Mouse (Mus musculus) spleen, embryonic (tissue): ENCODE measurements around the gene Arhgap8.

Experiments
- CTCF ChIA-PET: fragments of 350-600 bp; sonication (Branson Sonifier 250); formaldehyde crosslinking; loops from one replicate; lab custom pipeline; 2022; lab: Charles Lee

Gene Arhgap8

DNA sequence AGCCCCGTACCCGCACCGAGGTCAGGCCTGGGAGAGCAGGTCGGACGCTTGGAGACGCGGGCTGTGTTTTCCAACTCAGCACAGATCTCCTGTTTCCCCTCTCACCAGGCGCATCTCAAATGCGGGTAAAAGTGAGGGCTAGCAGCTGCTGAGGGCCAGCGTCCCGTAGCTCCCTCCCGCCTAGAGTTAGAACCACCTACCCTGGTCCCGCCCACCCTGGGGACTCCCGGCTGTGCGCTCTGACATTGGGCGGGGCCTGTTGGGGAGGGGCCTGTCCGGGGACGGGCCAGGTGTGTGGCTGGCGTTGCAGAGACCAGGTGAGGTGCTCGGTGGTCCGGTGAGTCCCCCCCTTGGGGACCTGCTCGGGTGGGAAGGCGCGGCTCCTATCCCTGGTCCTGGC, at the start of gene Arhgap8:
Gene Arhgap8, plus strand, starts transcription at position 262 of the 400 bp plus-strand sequence.
- CTCF ChIA-PET = no interaction called here

DNA sequence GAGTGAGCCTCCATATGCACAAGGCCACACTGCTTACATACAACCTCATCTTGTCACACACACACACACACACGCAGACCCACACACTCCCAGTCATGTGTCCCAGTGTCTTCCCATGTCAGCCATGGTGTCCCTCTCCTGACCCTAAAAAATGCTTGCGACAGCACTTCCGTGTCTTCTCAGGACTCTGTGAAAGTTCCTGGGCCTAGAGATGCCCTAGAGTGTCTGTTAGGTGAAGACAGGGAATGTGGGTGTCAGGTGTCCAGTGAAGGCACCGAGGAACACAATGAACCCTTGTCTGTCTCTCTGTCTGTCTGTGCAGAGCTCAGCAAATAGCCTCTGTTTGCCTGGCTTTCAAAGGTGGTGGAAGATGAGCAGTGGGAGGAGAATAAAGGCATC, 49.2 kb upstream of the Arhgap8 start:
- CTCF ChIA-PET = no interaction called here

DNA sequence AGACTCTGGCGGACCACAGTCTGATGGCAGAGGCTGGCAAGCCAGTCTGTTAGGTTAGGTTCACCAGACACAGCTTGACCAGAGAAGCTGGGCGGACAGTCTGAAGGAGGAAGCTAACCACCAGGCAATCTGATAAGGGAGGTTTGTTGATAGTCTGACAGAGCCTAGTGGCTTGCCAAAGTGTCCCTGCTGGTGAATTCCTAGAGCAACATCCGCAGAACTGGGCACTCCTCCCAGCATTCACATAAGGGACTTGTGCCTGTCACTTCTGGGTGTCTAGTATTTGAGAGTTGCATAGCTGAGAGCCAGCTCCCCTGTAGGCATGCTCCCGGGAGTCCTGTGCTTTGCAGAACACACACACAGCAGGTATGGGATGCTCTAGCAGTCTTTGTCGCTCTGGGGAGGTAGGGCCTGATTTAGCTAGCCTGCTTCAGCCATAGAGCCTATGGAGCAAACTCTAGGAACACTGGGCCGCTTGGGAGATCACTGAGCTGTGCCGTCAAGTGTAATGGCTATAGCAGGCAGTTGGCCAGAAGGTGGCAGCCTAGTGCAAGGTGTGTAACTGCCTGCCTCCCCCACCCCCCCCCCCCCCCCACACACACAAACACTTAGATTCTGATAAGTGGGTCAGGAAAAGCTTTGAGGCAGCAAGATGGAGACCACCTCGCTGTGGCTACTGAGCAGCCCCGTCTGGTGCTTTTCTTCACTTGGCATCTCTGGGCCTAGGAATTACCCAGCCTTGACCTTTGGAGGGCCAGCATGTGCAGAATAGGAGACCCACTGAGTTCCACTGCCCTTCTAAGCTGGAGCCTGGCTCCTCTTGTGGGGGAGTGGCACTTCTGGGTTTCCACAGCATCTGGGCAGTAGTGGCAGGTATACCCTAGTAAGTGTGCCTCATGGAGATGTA, 48.2 kb upstream of the Arhgap8 start:
- CTCF ChIA-PET = interaction anchor here (0.5 to 5.1 kb wide), 5 partner anchors 17 to 983 kb away, joined by 3 to 18 read pairs (median 4); no protein-coding TSS in a partner anchor

DNA sequence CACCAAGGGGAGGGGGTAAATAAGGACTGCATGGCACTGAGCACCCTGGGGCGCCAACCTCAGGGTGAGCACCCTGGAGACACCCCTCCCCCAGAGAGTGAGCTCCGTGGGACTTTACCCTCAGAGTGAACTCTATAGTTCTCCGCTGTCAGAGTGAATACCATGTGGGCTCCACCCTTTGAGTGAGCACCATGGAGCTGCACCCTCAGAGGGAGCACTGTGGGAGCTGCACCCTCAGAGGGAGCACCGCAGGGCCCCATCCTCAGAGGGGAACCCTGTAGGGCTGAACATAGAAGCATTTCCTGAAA, 47.6 kb upstream of the Arhgap8 start:
- CTCF ChIA-PET = interaction anchor here (0.6 to 5.1 kb wide), 3 partner anchors 18 to 36 kb away, joined by 3 to 18 read pairs (median 4); no protein-coding TSS in a partner anchor

DNA sequence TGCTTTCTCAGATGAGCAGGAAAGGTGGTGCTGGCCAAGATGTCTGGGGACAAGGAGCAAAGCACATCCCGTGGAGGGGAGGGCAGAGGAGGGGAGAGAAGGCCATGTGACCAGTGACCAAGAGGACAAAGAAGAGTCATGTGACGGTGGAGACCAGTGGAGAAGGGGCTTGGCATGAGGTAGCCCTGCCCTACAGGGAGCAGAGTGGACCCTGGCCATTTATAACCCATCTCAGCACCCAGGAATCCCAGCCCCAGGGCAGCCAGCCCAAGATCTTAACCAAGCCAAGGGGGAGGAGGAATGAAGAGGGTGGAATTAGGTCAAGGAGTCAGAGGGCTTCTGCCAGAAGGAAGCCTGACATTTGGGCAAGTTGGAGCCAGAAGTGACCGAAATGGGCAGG, 47.2 kb upstream of the Arhgap8 start:
- CTCF ChIA-PET = interaction anchor here (0.7 to 5.1 kb wide), 2 partner anchors 29 to 41 kb away, joined by 3 to 18 read pairs; no protein-coding TSS in a partner anchor

DNA sequence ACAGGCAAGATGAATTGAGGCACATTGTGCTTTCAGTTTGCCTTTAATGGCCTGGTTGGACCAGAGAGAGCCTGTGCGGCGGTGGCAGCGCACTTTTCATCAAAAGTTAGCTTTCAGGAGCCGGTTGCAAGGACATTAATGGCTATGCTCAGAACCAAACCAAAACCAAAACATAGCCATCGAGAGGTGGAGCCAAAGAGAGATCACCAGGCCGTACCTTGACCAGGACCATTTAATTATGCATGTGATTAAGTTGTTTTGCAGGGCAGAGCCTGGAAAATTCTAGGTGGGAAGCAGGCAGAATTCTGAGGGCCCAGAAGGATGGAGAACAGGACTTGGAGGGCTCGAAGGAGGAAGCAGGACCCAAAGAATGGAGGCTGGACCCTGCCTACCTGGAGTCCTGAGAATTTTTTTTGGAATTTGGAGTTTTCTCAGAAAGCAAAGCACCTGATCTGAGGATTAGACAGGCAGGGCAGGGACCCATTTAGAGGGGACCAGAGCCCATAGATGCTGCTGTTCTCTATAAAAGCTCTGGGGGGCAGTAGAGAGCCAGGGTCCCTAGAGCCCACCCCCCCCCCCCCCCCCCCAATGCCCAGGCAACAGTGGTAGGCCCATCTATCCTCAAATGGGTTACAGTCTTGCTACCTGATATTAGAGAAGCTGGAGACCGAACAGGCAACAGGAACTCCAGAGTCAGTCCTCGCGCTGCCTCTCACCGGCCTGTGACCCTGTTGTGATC, 45.4 kb upstream of the Arhgap8 start:
- CTCF ChIA-PET = interaction anchor here (0.6 to 5.1 kb wide), 5 partner anchors 10 to 1368 kb away, joined by 3 to 18 read pairs (median 8); no protein-coding TSS in a partner anchor

DNA sequence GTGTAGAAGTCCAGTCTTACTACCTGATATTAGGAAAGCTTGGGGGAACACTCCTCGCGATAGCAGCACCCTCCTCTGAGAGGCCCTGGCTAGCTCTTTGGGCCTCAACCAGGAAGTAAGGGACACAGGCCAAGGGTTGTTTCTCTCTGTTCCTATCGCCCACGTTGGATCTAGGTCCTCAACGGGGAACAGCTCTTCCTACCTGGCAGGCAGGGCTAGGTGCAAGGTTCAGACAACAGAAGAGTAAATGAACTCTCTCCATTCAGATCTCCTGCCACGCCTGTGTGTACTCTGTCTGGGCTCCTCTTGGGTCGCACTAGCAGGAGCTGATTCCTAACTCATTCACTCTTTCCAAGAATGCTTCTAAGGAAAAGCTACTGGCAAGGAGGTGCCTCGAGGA, 44.5 kb upstream of the Arhgap8 start:
- CTCF ChIA-PET = interaction anchor here (0.5 to 5.1 kb wide), 5 partner anchors 9 to 1573 kb away, joined by 3 to 18 read pairs (median 3); no protein-coding TSS in a partner anchor

DNA sequence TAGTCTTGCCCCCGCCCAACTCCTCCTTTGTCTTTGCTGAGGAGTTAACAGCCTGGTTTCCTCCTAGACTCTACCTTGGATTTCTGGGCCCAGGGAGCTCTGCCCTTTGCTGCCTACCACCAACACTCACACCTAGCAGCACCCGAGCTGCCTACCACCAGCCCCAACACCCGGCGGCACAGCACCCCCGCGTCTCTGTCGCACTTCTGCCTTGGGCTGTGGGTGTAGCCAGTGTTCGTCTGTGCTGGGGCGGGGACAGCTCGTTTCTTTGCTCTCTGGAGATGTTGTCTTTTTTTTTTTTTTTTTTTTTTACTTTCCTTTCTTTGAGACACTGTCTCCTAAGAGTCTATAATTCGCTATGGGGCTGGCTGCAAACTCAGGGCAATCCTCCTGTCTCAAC, 41.9 kb upstream of the Arhgap8 start:
- CTCF ChIA-PET = interaction anchor here (0.6 to 1.0 kb wide), 6 partner anchors 14 to 1714 kb away, joined by 3 to 13 read pairs (median 5); no protein-coding TSS in a partner anchor

DNA sequence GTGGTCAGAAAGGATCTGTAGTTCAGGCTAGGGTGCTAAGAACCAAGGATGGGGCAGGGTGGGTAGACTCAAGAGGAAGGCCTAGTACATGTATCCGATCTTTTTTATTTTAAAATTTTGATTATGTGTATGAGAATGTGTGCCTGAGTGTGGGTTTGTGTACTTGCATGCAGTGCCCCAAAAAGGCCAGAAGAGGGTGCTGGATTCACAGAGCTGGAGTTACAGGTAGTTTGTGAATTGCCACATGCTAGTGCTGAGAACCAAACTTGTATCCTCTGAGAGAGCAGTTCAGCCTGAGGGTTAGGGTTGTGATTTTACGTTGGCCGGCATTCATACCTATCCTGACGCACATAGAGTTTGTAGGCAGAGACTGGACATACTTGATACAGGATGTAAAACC, 40.8 kb upstream of the Arhgap8 start:
- CTCF ChIA-PET = interaction anchor here (0.9 to 1.1 kb wide), 3 partner anchors 13 to 40 kb away, joined by 3 read pairs; no protein-coding TSS in a partner anchor

DNA sequence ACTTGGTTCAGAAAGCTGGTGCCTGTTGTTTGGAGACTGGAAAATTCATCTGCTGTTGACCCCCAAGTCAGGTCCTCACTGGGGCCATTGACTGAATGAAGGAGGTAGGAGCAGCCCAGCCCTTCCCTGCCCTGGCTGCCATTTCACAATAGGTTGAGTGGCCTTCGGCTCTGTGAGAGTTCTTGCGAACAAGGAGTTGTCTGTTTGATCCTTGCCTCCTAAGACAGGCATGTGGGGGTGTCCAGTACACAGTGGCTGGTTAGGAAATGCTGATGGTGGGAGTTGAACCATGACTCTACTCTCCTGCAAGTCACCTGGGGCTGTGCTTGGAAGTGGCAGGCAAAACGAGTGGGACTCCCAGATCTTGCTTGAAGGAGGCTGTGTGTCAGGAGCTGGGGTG, 40.1 kb upstream of the Arhgap8 start:
- CTCF ChIA-PET = interaction anchor here (0.9 to 1.1 kb wide), 3 partner anchors 13 to 39 kb away, joined by 3 read pairs; no protein-coding TSS in a partner anchor

DNA sequence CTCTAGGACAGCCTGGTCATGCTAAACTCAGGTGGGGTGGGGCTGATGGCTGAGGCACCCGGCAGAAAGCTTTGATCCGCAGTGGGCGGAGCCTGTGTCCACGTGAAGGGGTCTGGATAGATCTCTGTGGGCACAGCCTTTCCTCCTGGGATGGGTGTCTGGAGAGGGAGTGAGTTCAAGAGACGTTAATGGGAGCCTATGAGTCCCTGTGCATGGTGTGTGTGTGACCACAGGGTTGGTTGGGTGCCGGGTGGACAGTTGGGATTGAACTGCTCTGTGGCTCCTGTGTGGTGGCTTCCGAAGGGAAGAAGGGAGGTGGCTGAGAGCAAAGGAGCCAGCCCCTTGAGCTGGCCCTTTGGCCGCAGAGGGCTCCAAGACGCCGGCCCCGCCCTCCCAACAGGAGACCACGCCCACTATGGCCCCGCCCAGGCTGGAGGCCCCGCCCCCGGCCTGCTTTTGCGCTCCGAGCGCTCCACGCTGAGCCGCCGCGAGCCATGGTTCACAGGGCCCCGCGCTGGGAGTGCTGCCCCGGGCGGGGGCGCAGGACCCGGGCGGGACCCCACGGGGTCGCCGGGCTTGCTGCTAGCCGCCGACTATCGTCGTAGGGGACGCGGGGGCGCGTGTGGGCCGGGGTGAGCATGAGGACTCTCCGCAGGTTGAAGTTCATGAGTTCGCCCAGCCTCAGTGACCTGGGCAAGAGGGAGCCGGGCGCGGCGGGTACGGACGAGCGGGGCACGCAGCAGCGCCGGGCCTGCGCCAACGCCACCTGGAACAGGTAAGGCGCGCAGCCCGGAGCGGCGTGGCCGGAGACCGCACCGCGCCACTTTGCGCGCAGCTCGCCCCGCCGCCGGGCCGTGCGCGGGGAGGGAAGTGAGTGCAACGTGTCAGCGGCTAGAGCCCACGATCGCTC, 39.1 kb upstream of the Arhgap8 start:
- CTCF ChIA-PET = no interaction called here

DNA sequence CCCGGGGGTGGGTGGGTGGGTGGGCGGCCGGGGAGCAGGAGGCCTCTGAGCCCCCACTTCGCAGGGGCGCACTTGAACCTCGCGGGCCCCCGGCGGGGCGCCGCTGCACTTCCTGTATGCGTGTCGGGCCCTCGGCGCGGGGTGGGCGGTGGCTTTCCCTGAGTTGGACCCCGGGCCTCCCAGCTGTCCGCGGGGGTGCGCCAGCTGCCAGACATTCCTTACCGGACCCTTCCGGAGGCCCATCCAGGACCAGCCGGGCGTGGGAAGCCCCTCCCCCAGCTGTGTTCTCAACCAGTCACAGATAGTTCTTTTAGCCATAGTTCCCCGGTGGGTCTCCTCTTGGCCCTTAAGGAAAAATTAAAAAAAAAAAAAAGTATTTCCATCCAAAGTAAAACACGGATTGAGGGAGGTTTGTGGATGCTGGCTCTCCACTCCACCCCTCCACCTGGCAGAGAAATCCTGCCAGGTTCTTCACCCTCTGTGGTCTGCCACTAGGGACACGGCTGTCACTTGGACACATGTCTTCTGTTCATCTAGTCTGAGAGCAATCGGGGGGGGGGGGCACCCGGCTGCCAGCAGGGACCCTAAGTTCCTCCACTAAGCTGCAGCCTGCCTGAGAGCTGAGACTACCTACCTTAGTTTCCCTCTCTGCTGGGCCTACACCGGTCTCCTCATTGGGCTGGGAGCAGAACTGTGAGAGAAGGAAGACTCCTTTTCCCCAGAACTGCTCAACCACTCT, 38.2 kb upstream of the Arhgap8 start:
- CTCF ChIA-PET = interaction anchor here (0.6 to 0.7 kb wide), 2 partner anchors 19 to 1181 kb away, joined by 3 to 7 read pairs; no protein-coding TSS in a partner anchor

DNA sequence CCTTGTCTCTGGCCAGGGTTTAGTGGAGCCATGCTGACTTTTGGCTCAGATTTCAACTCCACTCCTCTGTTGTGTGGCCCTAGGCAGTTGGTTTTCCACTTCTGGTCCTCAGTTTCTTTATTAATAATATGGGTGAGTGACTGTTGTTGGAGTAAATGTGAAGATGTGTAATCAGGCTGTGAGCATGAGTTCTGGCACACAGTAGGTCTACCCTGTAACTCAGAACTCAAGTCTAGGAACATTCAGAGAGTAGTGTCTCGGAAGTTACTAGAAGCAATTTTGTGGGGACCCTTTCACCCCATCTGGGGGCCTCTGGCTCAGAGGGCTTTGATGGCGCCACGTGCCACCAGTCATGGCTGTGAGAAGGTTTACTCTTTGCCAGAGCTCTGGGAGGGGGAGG, 37.6 kb upstream of the Arhgap8 start:
- CTCF ChIA-PET = interaction anchor here (0.6 to 0.7 kb wide), 2 partner anchors 19 to 1182 kb away, joined by 3 to 7 read pairs; no protein-coding TSS in a partner anchor

DNA sequence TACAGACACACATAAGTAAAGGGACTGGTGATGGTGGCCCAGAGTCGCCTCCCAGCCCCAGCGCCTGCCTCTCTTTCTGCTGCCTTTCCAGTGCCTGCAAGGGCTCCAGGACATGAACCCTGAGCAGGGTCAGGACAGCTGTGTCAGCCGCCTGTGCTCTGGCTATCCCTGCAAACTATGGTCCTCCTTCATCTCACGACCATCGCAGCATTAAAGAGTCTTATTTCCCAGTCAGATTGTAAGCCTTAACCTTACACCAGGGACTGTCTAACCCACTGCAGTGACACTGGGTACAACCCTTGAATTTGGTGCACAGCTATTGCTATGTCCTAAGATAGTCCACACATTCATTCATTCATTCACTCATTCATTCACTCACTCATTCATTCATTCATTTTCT, 37.0 kb upstream of the Arhgap8 start:
- CTCF ChIA-PET = no interaction called here

DNA sequence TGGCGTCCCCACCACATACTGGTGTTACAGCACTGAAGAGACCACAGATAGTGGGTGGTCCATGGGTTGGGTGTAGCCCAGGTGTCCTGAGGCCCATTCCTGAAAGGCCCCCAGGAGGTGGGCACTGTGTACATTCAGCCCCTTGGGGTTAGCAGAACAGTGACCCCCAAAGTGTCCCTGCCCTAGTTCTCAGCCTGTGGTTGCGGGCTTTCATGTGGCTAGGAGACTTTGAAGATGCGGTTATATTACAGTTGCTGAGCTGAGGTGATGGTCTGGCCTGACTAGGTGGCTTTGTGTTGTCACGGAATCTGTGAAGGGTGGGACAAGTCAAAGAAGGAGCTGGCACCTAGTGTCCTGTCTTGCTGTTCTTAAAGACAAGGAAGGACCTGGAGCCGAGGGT, 35.3 kb upstream of the Arhgap8 start:
- CTCF ChIA-PET = interaction anchor here (1.1 to 1.2 kb wide), 2 partner anchors 9 kb away, joined by 3 read pairs; no protein-coding TSS in a partner anchor

DNA sequence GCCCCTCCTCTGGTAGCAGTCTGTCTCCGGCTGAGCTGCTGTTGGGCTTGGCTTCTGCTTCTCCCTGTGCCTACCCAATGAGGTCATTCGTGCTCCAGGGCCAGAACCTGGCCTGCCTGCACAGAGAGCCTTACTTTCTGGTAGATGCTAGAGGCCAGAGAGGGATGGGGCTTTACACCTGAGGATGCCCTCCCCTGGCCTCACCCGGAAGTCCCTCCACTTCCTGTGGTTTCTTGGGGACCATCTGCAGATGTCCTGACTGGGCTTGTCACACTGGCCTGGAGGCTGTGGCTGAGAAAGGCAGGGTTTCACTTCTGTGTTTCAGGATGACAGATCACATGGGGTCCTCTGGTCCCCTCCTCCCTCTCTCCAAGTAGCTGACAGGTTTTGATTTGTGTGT, 34.4 kb upstream of the Arhgap8 start:
- CTCF ChIA-PET = interaction anchor here (1.1 to 1.2 kb wide), 2 partner anchors 8 to 10 kb away, joined by 3 read pairs; no protein-coding TSS in a partner anchor

DNA sequence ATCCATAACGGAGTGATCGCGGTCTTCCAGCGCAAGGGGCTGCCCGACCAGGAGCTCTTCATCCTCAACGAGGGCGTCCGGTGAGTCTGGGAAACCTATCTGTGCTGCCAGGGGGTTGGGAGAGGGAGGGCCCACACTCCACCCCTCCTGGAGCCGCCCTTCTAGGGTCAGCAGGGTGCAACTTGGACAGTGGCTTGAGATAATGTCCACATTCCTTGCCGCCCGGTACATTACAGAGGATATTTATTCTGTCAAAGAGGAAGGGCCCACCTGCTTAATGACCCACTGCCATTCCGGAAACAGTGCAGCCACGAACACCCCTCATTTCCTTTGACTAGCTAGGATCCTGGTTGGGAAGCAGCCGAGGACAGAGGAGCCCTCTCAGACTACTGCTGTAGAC, 31.9 kb upstream of the Arhgap8 start:
- CTCF ChIA-PET = no interaction called here

DNA sequence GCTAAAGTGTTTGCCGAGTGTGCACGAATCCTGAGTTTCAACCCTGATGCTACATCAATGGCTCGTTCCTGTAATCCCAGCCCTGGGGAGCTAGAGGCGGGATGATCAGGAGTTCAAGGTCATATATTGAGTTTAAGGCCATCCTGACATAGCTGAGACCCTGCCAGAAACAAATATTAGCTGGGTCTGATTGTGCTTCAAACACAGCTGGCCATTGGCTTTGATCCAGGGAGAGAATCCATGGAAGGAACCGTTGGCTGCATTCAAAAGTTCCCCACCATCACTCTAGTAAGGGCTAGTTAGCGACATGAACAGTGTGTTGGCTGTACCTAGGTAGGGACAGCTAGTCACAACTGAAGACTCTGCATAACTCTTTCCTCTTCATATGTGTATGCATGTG, 30.5 kb upstream of the Arhgap8 start:
- CTCF ChIA-PET = interaction anchor here (1.0 kb wide), 1 partner anchor 13 kb away, joined by 3 read pairs; no protein-coding TSS in a partner anchor

DNA sequence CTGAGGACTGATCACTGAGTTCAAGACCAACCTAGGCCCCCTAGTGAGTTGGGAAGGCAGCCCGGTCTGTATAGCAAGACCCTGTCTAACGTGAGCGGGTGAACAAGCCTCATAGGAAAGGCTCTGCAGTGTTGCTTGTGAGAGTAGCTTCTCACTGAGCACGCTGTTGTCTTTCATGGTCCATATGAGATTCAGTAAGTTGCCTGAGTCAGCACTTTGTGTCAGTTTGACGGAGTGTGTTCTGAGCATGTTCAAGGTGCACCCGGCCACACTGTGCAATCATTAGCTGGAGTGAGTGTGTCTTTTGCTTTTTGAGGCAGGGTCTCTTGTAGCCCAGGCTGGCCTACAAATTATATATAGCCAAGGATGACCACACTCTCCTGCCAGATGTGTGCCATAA, 28.3 kb upstream of the Arhgap8 start:
- CTCF ChIA-PET = interaction anchor here (0.7 to 0.9 kb wide), 2 partner anchors 14 to 275 kb away, joined by 5 to 6 read pairs; no protein-coding TSS in a partner anchor

DNA sequence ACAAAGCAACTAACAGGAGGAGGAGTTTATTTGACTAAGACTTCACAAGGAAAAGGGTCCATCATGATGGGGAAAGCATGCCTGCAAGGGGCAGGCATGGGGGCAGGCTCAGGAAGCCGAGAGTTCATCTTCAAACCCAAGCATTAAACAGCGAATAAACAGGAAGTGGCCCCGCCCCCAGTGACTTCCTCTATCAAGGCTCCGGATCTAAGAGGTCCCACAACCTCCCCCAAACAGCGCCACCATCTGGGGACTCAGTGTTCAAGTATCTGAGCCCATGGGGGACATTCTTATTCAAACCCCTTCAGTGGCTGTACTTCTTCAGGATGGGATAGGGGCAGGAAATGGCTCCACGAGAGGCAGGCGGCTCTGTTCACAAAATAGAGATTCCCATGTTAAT, 27.2 kb upstream of the Arhgap8 start:
- CTCF ChIA-PET = interaction anchor here (0.9 kb wide), 2 partner anchors 13 to 15 kb away, joined by 3 to 6 read pairs; no protein-coding TSS in a partner anchor
